Mouse (Mus musculus) embryonic facial prominence, embryonic 15.5 days (tissue): ENCODE data around the gene Sema4d. TPM values are rescaled to one million over a fixed set of nuclear protein-coding genes. Genes with fewer than 3 reads are reported as not detected.

Experiments
- ATAC-seq: fragments of 200-750 bp; cut with Nextera tagmentation; 2 replicates; pipeline ENCODE4 v1.8.0; 2017; ENCODE audit warnings: low read depth, moderate TSS enrichment; ENCODE audit not compliant: insufficient number of reproducible peaks, low FRiP score, low TSS enrichment
- H3K27ac ChIP-seq: fragments of 300-500 bp; sonication (generic); replicated peaks from 2 replicates; pipeline ENCODE4 v1.5.1; 2015; ENCODE audit warnings: mild to moderate bottlenecking, inconsistent platforms
- H3K27me3 ChIP-seq: fragments of 300-500 bp; sonication (generic); 2 replicates; pipeline ENCODE4 v1.6.1; 2015; ENCODE audit warnings: inconsistent platforms
- H3K36me3 ChIP-seq: fragments of 300-500 bp; sonication (generic); 2 replicates; pipeline ENCODE4 v1.6.1; 2015; ENCODE audit warnings: mild to moderate bottlenecking, inconsistent platforms
- H3K4me1 ChIP-seq: fragments of 300-500 bp; sonication (generic); 2 replicates; pipeline ENCODE4 v1.6.1; 2015; ENCODE audit warnings: inconsistent platforms
- H3K4me2 ChIP-seq: fragments of 300-500 bp; sonication (generic); replicated peaks from 2 replicates; pipeline ENCODE4 v1.6.1; 2015; ENCODE audit warnings: mild to moderate bottlenecking, inconsistent platforms
- H3K4me3 ChIP-seq: fragments of 300-500 bp; sonication (generic); replicated peaks from 2 replicates; pipeline ENCODE4 v1.5.1; 2015; ENCODE audit warnings: mild to moderate bottlenecking, inconsistent platforms
- H3K9ac ChIP-seq: fragments of 300-500 bp; sonication (generic); 2 replicates; pipeline ENCODE4 v1.6.1; 2015; ENCODE audit warnings: inconsistent platforms
- H3K9me3 ChIP-seq: fragments of 300-500 bp; sonication (generic); replicated peaks from 2 replicates; pipeline ENCODE4 v1.6.1; 2016; ENCODE audit warnings: inconsistent platforms
- WGBS: fragments of 180-500 bp; shearing (Covaris S2); methylation state at CpG from one replicate; pipeline ENCODE4 v1.1.7; 2015; 5-methylcytosine and 5-hydroxymethylcytosine counted together
- polyA plus RNA-seq: library from polyadenylated mRNA; unstranded; fragments of >200 nt; fragmentation: Nextera tagmentation; extraction: Ambion mirVana; gene quantifications from 2 replicates; pipeline ENCODE4 v1.2.1, GENCODE M21; 2015

The Sema4d gene
- polyA plus RNA-seq, 1 experiment from 2014 or later: 11.1 TPM

- WGBS: 96% methylated on average over 2 of the region's 2 CpGs
- ATAC-seq: no peak
- Histone ChIP-seq H3K4me2 (no peak overlapping the region), H3K4me1 (no peaks in the 10 kb centered on the region), H3K27me3 (no peaks in the 10 kb centered on the region), H3K36me3 (peaks cover 86% of the 10 kb centered on the region), H3K27ac (no peak overlapping the region), H3K4me3 (no peak overlapping the region), H3K9me3 (no peaks in the 10 kb centered on the region), H3K9ac (no peak overlapping the region)
These were observed 130.0 kb downstream of the Sema4d start for GRCm38 (mm10) chr13:51663561-51663960.

GRCm38 (mm10) chr13:51659573-51659972 is 134.0 kb downstream of the Sema4d start:
- Histone ChIP-seq H3K9ac (no peak overlapping the region), H3K9me3 (no peaks in the 10 kb centered on the region), H3K4me1 (no peaks in the 10 kb centered on the region), H3K27me3 (no peaks in the 10 kb centered on the region), H3K4me2 (no peak overlapping the region), H3K4me3 (no peak overlapping the region), H3K36me3 (peaks cover 87% of the 10 kb centered on the region), H3K27ac (no peak overlapping the region)
- 94% methylated on average over 7 of the region's 7 CpGs for WGBS
- ATAC-seq: no peak

- no peaks in the 10 kb centered on the region for H3K4me1 ChIP-seq
- ATAC-seq: no peak
- H3K36me3 ChIP-seq: peaks cover 92% of the 10 kb centered on the region
- no peak overlapping the region for H3K4me2 ChIP-seq
- no peak overlapping the region for H3K9ac ChIP-seq
- WGBS: 88% methylated on average over 3 of the region's 3 CpGs
- H3K27ac ChIP-seq: no peak overlapping the region
- H3K4me3 ChIP-seq: no peak overlapping the region
- H3K27me3 ChIP-seq: no peaks in the 10 kb centered on the region
- H3K9me3 ChIP-seq: no peaks in the 10 kb centered on the region
These were observed 135.5 kb downstream of the Sema4d start for GRCm38 (mm10) chr13:51658094-51658493.

DNA sequence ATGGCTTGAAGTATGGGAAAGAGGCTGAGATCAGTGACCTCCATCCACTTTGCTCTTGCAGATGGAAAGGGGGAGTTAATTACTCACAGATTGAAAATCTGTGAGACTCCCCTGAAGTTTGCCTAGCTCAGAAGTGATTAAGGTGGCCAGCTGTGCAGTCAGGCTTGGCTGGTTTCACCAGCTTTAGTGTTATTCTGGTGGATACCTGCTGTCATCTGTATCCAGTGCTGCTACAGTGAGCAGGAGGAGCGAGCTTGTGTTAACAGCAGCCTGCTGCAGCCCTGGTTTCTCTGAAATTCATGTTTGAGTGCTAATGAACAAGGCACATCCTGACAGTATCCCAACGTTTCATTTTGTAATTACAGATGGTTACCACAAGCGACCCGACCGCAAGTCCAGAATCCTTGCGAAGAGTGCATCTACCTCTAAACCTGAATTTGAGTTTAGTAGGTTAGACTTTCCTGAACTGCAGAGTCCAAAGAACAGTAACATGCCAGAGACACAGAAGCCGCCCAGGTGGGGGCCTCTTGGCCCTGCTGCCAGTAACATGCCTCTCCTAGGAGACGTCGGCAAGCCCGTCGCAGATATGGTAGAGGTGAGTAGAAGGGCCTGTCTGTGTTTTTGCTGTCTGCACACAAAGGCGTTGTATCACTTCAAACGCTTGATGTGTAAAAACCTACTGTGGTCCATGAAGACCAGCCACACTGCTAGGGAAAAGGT is 136.9 kb downstream of the Sema4d start:
- Histone ChIP-seq H3K4me3 (no peak overlapping the region), H3K27ac (no peak overlapping the region), H3K36me3 (peaks cover 87% of the 10 kb centered on the region), H3K9ac (no peak overlapping the region), H3K27me3 (no peaks in the 10 kb centered on the region), H3K9me3 (no peaks in the 10 kb centered on the region), H3K4me2 (no peak overlapping the region), H3K4me1 (peaks cover 10% of the 10 kb centered on the region; the same call in 1 of the 2 replicates)
- no peak for ATAC-seq
- 95% methylated on average over 13 of the region's 13 CpGs for WGBS

GRCm38 (mm10) chr13:51653961-51654360 is 139.6 kb downstream of the Sema4d start:
- Histone ChIP-seq H3K4me2 (no peak overlapping the region), H3K27ac (no peak overlapping the region), H3K9me3 (no peaks in the 10 kb centered on the region), H3K9ac (no peak overlapping the region), H3K4me3 (no peak overlapping the region), H3K27me3 (no peaks in the 10 kb centered on the region), H3K4me1 (peaks cover 15% of the 10 kb centered on the region), H3K36me3 (peaks cover 62% of the 10 kb centered on the region)
- WGBS: 94% methylated on average over 9 of the region's 9 CpGs
- no peak for ATAC-seq

GRCm38 (mm10) chr13:51653159-51653558 is 140.4 kb downstream of the Sema4d start:
- no peak overlapping the region for H3K9ac ChIP-seq
- no peaks in the 10 kb centered on the region for H3K27me3 ChIP-seq
- H3K9me3 ChIP-seq: no peaks in the 10 kb centered on the region
- no peak overlapping the region for H3K4me3 ChIP-seq
- H3K4me2 ChIP-seq: no peak overlapping the region
- no peak for ATAC-seq
- H3K4me1 ChIP-seq: peaks cover 15% of the 10 kb centered on the region
- no peak overlapping the region for H3K27ac ChIP-seq
- peaks cover 54% of the 10 kb centered on the region for H3K36me3 ChIP-seq
- WGBS: 93% methylated on average over 6 of the region's 6 CpGs

- peak within 1 kb of the TSS; percentile 71 for H3K4me2 ChIP-seq
- peak within 1 kb of the TSS; percentile 92 for H3K27ac ChIP-seq
- WGBS: under 1% methylated on average over 69 of the region's 69 CpGs
- peaks cover 32% of the 10 kb centered on the region for H3K4me1 ChIP-seq
- H3K9me3 ChIP-seq: no peaks in the 10 kb centered on the region
- ATAC-seq: peak; percentile 91
- peak within 1 kb of the TSS; percentile 81 for H3K4me3 ChIP-seq
- no peaks in the 10 kb centered on the region for H3K27me3 ChIP-seq
- peak within 1 kb of the TSS; percentile 79 for H3K9ac ChIP-seq
- H3K36me3 ChIP-seq: peaks cover 38% of the 10 kb centered on the region
These were observed 142.0 kb downstream of the Sema4d start, which contains the start of gene Secisbp2 for GRCm38 (mm10) chr13:51651408-51652064. Gene Secisbp2, plus strand, starts transcription at chr13:51651697.

DNA sequence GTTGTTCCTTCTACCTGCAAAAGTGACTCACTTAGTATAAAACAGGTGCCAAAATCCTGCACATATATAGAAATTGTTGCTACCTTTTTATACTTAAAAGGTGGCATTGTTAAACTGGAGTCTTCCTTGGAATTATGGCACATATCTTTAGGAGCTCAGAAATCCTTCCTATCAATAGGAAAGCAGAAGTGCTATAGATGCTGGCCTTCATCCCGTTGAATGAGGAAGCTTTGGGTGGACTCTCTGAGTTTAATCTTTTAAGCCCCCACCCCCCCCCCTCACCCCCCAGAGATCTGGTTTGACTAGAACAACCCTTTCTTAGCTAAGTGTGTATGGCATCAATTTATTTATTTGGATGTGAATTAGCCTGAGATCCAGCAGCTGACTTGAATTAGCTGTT is 143.8 kb downstream of the Sema4d start:
- ATAC-seq: no peak

DNA sequence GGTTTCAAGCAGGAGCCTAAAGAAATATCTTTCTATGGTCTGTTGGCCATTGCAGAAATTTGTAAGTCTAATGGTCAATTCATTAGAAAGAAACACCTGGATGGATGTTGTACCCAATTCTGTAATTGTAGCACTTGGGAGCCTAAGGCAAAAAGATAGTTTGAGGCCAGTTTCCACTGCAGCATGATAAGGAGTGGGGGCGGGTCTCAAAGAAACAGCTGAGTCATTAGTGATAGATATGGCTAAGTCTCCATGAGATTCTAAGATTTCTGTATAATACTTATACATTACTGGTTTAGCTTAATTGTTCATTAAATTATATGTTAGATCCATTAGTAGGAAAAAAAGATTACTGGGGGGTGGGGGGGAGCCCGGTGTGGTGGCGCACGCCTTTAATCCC is 145.3 kb downstream of the Sema4d start:
- Histone ChIP-seq H3K36me3 (peaks cover 9% of the 10 kb centered on the region), H3K4me1 (peaks cover 35% of the 10 kb centered on the region), H3K9me3 (no peaks in the 10 kb centered on the region), H3K4me2 (0 out of 2 replicates have a peak overlapping the region, but pooled peaks have one; percentile 44), H3K27me3 (no peaks in the 10 kb centered on the region), H3K9ac (no peak overlapping the region), H3K27ac (no peak overlapping the region), H3K4me3 (no peak overlapping the region)
- 85% methylated on average over 4 of the region's 4 CpGs for WGBS
- no peak for ATAC-seq

More for the DNA sequence above, 143.8 kb downstream of the Sema4d start:
- Histone ChIP-seq H3K4me1 (peaks cover 35% of the 10 kb centered on the region), H3K9ac (no peak overlapping the region), H3K9me3 (no peaks in the 10 kb centered on the region), H3K4me2 (no peak overlapping the region), H3K4me3 (no peak overlapping the region), H3K27me3 (no peaks in the 10 kb centered on the region), H3K27ac (no peak overlapping the region), H3K36me3 (peaks cover 20% of the 10 kb centered on the region)
- 17% methylated on average over 1 of the region's 1 CpGs for WGBS

DNA sequence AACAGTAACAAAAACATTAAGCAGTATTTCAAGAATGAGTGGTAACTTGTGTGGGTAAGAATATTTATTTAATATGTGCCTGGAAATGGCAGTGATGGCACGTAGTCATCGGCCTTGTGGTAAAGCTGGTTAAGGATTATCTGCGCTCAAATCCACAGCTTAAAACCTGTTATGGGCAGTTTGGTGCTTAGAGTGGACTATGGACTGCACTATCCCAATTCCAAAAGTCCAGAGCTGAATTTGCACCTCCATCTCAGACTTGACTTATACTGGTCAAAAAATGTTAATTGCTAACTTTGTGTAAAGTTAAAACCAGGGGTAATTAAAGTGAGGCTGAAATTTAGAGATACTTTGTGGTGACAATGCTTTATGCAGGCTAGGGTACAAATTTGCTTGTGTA is 145.8 kb downstream of the Sema4d start:
- peaks cover 34% of the 10 kb centered on the region for H3K4me1 ChIP-seq
- H3K36me3 ChIP-seq: peaks cover 4% of the 10 kb centered on the region; the same call in 1 of the 2 replicates
- peak overlapping the region; percentile 44 for H3K4me2 ChIP-seq
- no peaks in the 10 kb centered on the region for H3K9me3 ChIP-seq
- WGBS: 84% methylated on average over 3 of the region's 3 CpGs
- H3K9ac ChIP-seq: no peak overlapping the region
- no peak for ATAC-seq
- H3K27me3 ChIP-seq: no peaks in the 10 kb centered on the region
- H3K4me3 ChIP-seq: no peak overlapping the region
- no peak overlapping the region for H3K27ac ChIP-seq

DNA sequence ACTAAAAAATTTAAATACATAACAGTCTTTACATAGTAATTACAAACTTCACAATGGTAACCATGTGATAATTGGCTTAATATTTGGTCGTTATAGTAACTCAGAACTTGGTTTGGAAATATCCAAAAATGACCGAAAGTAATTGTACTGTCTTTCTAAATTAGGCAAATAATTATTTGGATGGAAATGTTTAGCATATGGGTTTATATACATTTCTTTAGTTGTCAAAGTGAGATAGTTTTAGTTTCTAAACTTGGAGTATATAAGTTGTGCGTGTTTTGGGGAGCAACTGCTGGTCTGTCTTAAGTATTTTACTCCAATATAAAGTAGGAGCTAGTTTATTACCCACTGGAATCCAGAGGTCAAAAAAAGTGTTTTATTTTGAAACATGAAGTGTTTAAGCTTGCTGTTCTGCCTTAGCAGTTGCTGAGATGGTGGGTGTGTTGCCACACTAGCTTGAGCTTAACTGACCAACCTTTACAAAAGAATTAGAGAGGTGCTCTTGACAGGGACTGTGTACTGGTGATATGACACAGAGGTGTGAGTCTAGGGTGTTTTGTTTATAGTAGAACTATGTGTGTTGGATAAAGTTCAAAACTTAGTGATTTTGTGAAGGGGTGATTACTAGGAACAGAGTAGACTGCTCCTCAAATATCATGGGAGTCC is 147.1 kb downstream of the Sema4d start:
- no peak for ATAC-seq

More for the DNA sequence above, 147.1 kb downstream of the Sema4d start:
- Histone ChIP-seq H3K9me3 (no peaks in the 10 kb centered on the region), H3K4me2 (peak overlapping the region; percentile 75), H3K4me1 (peaks cover 25% of the 10 kb centered on the region), H3K36me3 (no peaks in the 10 kb centered on the region), H3K27me3 (no peaks in the 10 kb centered on the region), H3K9ac (0 out of 2 replicates have a peak overlapping the region, but pooled peaks have one; percentile 49), H3K4me3 (peak overlapping the region; percentile 64), H3K27ac (no peak overlapping the region)
- WGBS: 18% methylated on average over 3 of the region's 3 CpGs
